Mouse (Mus musculus) small intestine, adult 2 months (tissue): ENCODE data around the gene Hps5.

Experiments
- CTCF ChIP-seq: fragments of 200-500 bp; IDR thresholded peaks from 2 replicates; pipeline ENCODE4 v1.5.1; 2012; ENCODE audit warnings: low read depth, mild to moderate bottlenecking, control low read depth, inconsistent platforms, low read length, moderate library complexity, mixed read lengths; ENCODE audit not compliant: insufficient replicate concordance, insufficient read length; ENCODE audit errors: extremely low read depth
- POLR2A ChIP-seq: fragments of 200-500 bp; IDR thresholded peaks from 2 replicates; pipeline ENCODE4 v1.6.1; 2012; ENCODE audit warnings: low read depth, mild to moderate bottlenecking, control low read depth, inconsistent platforms, low read length, moderate library complexity

DNA sequence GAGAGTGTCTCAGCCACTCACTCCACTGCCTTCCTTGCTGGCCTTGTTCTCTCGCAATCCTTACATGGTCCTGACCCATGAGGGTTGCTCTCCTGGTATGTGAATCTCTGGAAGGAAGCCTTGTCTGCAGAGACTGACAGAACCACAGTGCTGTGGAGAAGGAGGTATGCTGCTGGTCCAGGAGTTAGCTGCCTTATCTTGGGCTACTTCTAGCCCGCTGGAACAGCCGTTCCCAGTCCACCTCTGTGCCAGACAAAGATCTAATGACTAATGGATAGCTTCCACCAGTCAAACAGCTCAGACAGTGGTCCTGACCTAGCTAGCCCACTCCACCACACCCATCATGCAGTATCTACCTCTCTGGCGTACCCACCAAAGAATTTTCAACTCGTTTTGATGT is 40.5 kb upstream of the Hps5 start:
- no peak for TF ChIP-seq POLR2A
- no peak for TF ChIP-seq CTCF
